Mouse (Mus musculus): ENCODE data around the gene Zfp414.

Zfp414 gene

DNA sequence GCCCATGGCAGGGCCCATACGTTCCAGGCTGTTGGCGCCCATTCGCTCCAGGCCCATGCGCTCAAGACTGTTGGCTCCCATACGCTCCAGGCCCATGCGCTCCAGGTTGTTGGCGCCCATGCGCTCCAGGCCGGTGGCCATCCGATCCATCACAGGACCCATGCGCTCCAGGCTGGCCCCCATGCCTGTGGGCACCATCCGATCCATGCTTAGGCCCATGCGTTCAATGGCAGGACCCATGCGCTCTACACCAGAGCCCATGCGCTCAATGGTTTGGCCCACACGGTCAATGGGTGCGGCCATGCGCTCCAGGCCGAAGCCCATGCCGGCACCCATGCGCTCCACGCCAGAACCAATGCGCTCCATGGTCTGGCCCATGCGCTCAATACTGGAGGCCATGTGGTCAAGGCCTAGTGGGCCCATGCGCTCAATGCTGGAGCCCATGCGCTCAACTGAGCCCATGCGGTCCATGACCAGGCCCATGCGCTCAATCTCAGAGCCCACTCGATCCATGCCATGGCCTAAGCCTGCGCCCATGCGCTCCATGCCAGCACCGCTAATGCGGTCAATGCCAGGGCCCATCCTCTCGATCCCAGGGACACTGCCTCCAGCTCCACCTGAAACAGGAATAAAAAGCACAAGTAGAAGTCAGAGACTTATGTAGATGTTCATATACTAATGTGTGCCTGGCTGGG, 21.0 kb downstream of the Zfp414 start:
- DNase-seq (ENCODE audit: low spot score in 2 of 2): no peak

DNA sequence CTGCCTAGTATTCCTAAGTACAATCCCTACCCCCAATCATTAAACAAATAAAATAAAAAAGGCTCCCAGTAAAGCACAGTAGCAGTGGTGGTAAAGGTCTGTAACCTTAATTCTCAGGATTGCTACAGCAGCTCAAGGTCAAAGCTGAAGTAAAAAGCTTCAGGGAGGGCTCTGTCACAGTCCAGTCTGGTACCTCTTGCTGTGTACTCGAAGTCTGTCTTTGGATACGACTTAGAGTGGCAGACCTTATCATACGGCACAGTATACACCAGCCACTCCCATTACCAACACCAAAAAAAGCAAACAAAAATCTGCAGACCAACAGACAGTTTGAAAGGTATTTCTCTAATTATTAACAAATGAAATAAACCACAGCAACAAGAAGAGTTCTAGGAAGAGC, 37.9 kb downstream of the Zfp414 start:
- no peak for DNase-seq (ENCODE audit: low spot score in 2 of 2)

DNA sequence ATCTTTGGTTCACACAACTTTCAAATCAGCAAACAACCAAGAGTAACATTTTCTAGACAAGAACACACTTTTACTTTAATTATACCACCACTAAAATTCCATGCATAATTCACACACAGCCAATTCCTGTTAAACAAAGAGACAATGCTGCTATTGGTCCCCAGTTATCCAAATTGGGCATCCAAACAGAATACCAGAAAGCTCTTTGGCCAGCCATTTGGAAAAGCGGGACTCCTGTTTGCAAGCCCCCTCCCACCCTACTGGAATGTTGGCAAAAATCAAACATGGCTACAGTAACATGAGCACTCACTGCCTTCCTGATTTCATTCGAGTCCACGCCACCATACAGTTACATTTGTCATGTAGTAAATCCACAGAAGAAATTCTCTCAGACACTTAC, 40.8 kb downstream of the Zfp414 start:
- no peak for DNase-seq (ENCODE audit: low spot score in 2 of 2)

DNA sequence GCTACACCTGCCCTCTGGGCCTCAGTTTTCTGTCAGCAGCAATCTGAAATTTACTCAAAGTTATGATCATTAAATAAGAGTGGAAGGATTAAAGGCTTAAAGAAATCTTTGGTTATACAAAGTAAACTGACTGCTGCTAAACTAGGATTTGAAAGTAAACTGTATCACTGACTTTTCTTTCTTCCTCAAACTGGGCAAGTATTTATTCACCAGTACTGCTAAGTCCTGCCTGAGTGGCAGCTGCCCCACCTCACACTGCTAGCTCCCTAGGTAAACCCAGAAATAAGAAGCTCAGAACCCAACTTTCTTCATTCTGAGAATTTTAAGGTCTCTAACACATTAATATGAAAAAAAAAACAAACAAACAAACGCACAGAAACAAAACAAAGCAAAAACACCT, 44.9 kb downstream of the Zfp414 start:
- no peak for DNase-seq (ENCODE audit: low spot score in 2 of 2)

DNA sequence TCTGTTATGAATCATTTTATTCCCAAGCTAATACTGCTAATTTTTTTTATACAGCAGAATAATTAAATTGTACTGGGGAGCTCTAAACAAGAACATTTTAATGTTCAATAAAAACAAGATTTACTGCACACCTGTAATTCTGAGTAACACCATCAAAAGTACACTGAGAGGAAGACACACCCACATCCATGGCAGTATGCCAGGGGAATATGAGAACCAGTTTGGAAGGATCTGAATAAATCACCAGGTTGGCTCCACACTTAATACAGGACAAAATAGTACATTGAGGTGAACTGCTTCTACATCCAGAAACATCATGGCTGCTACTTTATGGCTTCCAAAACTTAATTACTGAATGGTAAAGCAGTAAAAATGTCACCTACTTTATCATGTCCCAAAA, 46.6 kb downstream of the Zfp414 start:
- DNase-seq (ENCODE audit: low spot score in 2 of 2): no peak

DNA sequence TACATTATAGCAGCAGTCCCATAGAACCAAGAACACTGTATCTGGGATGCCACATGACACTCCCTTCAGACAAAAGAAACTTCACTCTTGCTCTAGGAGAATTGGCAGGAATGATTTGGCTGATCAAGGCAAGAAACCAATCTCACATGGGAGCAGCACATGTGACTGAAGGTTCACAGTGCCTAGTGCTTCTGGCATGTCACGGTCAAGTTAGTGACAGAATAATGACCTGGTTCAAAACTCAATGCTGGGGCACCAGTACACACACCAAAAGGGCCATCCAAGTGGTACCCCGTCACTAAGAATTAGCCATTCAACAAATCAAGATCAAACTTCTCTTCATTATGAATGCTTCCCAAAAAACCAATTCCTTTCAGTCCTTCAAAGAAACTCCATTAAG, 47.2 kb downstream of the Zfp414 start:
- DNase-seq (ENCODE audit: low spot score in 2 of 2): no peak

DNA sequence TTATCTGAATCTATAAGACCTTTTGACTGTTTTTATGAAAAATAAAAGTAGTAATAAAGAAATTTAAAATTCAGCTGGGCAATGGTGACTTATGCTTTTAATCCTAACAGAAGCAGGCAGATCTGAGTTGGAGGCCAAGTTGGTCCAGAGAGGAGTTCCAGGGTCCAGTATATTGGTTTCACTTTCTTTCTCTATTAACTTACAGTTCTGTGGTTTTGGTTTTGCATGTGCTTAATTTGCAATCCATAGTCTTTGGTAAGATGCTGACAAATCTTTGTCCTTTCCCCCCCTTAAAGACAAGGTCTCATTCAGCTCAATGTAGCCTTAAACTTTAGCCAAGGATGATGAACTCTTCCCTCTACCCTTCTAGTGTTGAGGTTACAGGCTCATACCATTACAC, 49.9 kb downstream of the Zfp414 start:
- no peak for DNase-seq (ENCODE audit: low spot score in 2 of 2)
